Mouse (Mus musculus) ES-E14 (cell line): ENCODE data around the gene Bola1. TPM values are rescaled to one million over a fixed set of nuclear protein-coding genes. Genes with fewer than 3 reads are reported as not detected.

Experiments
- DNase-seq: peaks from one replicate; pipeline ENCODE4 v3.0.0-alpha.2; 2013; ENCODE audit warnings: low read depth, low spot score
- H3K27ac ChIP-seq: 2 replicates; pipeline ENCODE4 v1.5.1; 2012; ENCODE audit warnings: low read depth, mild to moderate bottlenecking, low read length, moderate library complexity, mixed read lengths; ENCODE audit not compliant: poor library complexity, insufficient read depth, severe bottlenecking
- H3K36me3 ChIP-seq: 2 replicates; pipeline ENCODE4 v1.6.1; 2012; ENCODE audit warnings: mild to moderate bottlenecking, low read length, moderate library complexity, mixed read lengths; ENCODE audit not compliant: control insufficient read depth, poor library complexity, insufficient read depth, severe bottlenecking
- H3K4me1 ChIP-seq, 2 experiments: fragments of 150-350 bp in 1 of 2; sonication (generic) in 1 of 2; 2 replicates each; pipeline ENCODE4 v1.6.1; 2012; ENCODE audit warnings: low read length in 2 of 2, mild to moderate bottlenecking in 1 of 2, mixed read lengths in 1 of 2; ENCODE audit not compliant: control insufficient read depth in 2 of 2, insufficient read depth in 2 of 2, poor library complexity in 1 of 2
- H3K4me3 ChIP-seq, 2 experiments: fragments of 150-350 bp in 1 of 2; sonication (generic) in 1 of 2; 2 replicates each; pipeline ENCODE4 v1.5.1; 2012; ENCODE audit warnings: low read length in 2 of 2, low read depth in 1 of 2, mild to moderate bottlenecking in 1 of 2, mixed read lengths in 1 of 2; ENCODE audit not compliant: insufficient read depth in 1 of 2, poor library complexity in 1 of 2, severe bottlenecking in 1 of 2
- H3K9ac ChIP-seq: 2 replicates; pipeline ENCODE4 v1.6.1; 2012; ENCODE audit warnings: low read depth, mild to moderate bottlenecking, low read length, mixed read lengths; ENCODE audit not compliant: poor library complexity, insufficient read depth, severe bottlenecking
- H3K9me3 ChIP-seq: fragments of 150-350 bp; sonication (generic); 2 replicates; pipeline ENCODE4 v1.6.1; 2012; ENCODE audit warnings: low read depth, mild to moderate bottlenecking, low read length; ENCODE audit not compliant: control insufficient read depth, insufficient read depth
- CHD2 ChIP-seq: IDR thresholded peaks from 2 replicates; pipeline ENCODE4 v1.6.1; 2014; ENCODE audit warnings: mild to moderate bottlenecking, low read depth, low read length, inconsistent platforms
- HCFC1 ChIP-seq: IDR thresholded peaks from 2 replicates; pipeline ENCODE4 v1.6.1; 2012; ENCODE audit warnings: low read length, inconsistent platforms, borderline replicate concordance; ENCODE audit not compliant: insufficient read depth
- MAFK ChIP-seq: IDR thresholded peaks from 2 replicates; pipeline ENCODE4 v1.6.1; 2014; ENCODE audit warnings: mild to moderate bottlenecking, low read depth, low read length, inconsistent platforms; ENCODE audit not compliant: insufficient read depth
- ZC3H11A ChIP-seq: IDR thresholded peaks from 2 replicates; pipeline ENCODE4 v1.6.1; 2012; ENCODE audit warnings: low read depth, mild to moderate bottlenecking, inconsistent platforms, low read length, borderline replicate concordance
- ZNF384 ChIP-seq: IDR thresholded peaks from 2 replicates; pipeline ENCODE4 v1.6.1; 2012; ENCODE audit warnings: low read depth, low read length, inconsistent platforms
- in situ Hi-C, 2 experiments: fragments of 600-800 bp; cut with MboI; formaldehyde crosslinking; loops; one replicate each; pipeline ENCODE4 v1.15.1; 2025; ENCODE audit warnings: low sequenced_read_pairs in 2 of 2, inconsistent platforms in 1 of 2; ENCODE audit not compliant: unreplicated experiment in 2 of 2
- total RNA-seq: library from RNA; depleted of rRNA; stranded (reverse); fragments of 300-350 nt; gene quantifications from 2 replicates; pipeline ENCODE4 v1.2.3, GENCODE M21; 2012

Gene Bola1
- total RNA-seq, 1 experiment: 76.4 TPM

DNA sequence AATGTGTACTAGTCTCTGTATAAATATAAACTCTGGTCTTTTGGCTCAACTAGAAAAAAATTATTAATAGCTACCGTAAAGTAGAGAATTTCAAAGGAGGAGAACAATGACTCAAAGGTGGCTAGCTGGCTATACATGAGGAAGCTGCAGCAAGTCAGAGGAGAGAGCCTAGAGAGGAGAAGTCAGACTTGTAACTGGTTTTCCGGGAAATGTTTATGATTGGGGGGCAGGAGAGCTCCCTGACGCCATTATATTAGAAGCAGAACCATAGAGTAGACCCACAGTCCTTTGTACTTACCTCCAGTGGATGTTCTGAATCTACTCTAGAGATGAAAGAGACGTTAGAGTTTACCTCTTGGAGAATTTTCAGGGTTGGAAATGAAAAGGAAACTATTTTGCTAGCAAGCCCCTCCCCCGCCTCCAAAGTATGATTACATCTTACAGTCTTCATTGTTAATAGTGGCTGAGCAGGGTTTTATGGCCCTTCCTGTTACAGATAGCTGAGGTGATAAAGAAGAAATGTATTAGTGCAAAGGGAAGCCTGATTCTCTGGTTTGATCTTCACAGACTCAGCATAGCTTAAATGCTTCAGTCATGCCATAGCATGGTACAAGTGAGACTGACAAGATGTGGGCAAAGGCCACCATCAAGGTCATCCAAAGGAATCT lies 36.6 kb upstream of the Bola1 start:
- in situ Hi-C loops: no loop called here
- H3K9me3 ChIP-seq: no peaks in the 10 kb centered on the region
- H3K27ac ChIP-seq: no peak overlapping the region
- H3K36me3 ChIP-seq: no peaks in the 10 kb centered on the region
- no peak overlapping the region for H3K4me3 ChIP-seq
- DNase-seq: no peak
- H3K4me1 ChIP-seq: peaks cover 2 to 3% of the 10 kb centered on the region in 2 experiments; a peak in 1 of 4 replicates
- no peak overlapping the region for H3K9ac ChIP-seq
- no peak for TF ChIP-seq ZC3H11A
- TF ChIP-seq MAFK: no peak
- TF ChIP-seq CHD2: no peak
- no peak for TF ChIP-seq ZNF384
- TF ChIP-seq HCFC1: no peak

DNA sequence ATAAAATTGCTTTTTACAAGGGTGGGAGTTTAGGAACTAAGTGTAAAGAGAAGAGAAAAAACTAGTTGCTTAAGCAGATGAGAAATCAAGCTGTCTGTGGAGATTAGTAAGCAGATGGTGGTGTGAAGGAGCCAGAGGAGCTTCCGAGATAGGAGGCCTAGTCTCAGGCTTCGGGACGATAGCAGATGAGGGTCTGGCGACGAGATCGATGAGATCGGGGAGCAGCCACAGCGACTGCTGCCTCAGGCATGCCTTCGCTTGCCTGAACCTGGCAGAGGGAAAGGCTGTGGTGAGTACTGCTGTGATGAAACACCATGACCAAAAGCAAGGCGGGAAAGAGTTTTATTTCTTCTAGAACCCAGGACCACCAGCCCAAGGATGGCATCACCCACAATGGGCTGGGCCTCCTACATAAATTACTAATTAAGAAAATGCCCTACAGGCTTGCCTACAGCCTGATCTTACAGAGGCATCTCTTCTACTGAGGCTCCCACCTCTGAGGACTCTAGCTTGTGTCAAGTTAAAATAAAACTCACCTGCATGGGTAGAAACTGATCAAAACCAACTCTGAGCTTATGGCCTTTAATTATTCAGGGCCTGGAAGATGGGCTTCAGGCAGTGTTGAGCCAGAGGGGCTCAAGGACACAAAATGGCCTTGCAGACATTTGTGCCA lies 35.3 kb upstream of the Bola1 start:
- TF ChIP-seq CHD2 (no peak), HCFC1 (peak; percentile 68; the same call in 1 of the 2 replicates)
- no peak overlapping the region for H3K27ac ChIP-seq
- H3K36me3 ChIP-seq: no peaks in the 10 kb centered on the region
- no peaks in the 10 kb centered on the region for H3K9me3 ChIP-seq
- in situ Hi-C loops: no loop called here
- peaks cover 2 to 3% of the 10 kb centered on the region in 2 experiments; a peak in 1 of 4 replicates for H3K4me1 ChIP-seq
- peak overlapping the region; percentile 66 for H3K9ac ChIP-seq
- no peak for DNase-seq
- H3K4me3 ChIP-seq: peak overlapping the region; percentile 49 to 54

DNA sequence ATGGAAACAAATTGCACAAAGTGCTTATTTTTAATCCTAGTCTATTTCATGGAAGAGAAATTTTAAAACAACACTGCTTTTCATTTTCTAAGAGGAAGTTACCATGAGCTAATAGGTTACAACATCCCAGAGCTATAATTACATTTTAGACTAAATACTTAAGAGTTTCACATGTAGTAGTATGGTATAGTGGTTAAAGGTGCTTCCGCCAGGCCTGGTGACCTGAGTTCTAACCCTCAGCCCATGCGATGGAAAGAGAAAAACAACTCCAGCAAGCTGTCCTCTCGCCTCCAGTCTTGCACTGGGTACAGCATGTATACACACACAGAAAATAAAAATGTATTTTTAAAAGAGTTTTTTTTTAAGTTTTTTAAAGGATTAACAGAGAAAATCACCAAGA lies 32.3 kb upstream of the Bola1 start:
- no peaks in the 10 kb centered on the region for H3K36me3 ChIP-seq
- TF ChIP-seq MAFK (no peak), CHD2 (no peak)
- in situ Hi-C loops: no loop called here

DNA sequence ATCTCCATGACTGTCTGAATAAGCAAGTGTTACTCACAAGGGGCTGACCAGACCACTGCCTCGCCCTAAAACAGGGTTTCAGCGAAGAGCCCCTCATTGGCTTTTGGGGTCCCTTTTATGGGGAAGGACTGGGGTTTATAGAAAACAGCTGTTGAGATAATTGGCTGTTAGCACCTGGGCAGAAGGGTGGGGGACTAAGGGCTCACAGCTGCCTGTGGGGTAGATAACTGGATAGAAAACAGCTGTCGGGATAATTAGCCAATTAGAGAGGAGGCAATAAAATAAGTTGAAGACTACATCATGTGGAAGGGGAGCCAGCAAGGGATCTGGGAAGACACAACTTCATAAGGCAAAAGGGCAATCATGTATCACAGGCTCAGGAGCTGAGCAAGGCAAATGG lies 31.4 kb upstream of the Bola1 start:
- no peak for DNase-seq
- Histone ChIP-seq H3K4me1 (peaks cover 2 to 3% of the 10 kb centered on the region in 2 experiments; a peak in 1 of 4 replicates), H3K9ac (no peak overlapping the region), H3K4me3 (no peak overlapping the region), H3K9me3 (no peaks in the 10 kb centered on the region), H3K36me3 (no peaks in the 10 kb centered on the region), H3K27ac (no peak overlapping the region)
- TF ChIP-seq ZNF384 (no peak), ZC3H11A (no peak), MAFK (no peak), HCFC1 (no peak), CHD2 (no peak)
- in situ Hi-C loops: no loop called here

More for the DNA sequence above, 32.3 kb upstream of the Bola1 start:
- Histone ChIP-seq H3K9ac (no peak overlapping the region), H3K4me3 (no peak overlapping the region), H3K9me3 (no peaks in the 10 kb centered on the region), H3K27ac (no peak overlapping the region), H3K4me1 (peaks cover 2 to 3% of the 10 kb centered on the region in 2 experiments; a peak in 1 of 4 replicates)
- no peak for DNase-seq

DNA sequence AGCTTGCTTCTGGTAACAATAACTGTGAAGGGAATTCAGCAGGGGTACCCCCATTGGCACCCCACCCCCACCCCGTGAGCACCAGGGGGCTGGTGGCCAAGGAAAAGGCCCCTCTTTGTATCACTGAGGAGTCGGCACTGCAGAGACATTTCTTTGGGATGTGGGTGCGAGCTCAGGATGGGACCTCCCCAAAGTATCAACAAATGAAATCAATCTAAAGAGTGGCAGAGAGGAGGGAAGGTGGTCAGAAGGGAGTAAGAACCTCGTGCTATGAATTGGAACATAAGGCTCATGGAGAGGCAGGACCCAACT lies 29.5 kb upstream of the Bola1 start:
- in situ Hi-C loops: no loop called here
- H3K4me3 ChIP-seq: peak overlapping the region; percentile 29 to 57; a peak in 2 of 4 replicates
- no peak for DNase-seq
- no peaks in the 10 kb centered on the region for H3K9me3 ChIP-seq
- H3K27ac ChIP-seq: no peak overlapping the region
- TF ChIP-seq CHD2: no peak
- no peak for TF ChIP-seq ZNF384
- TF ChIP-seq MAFK: no peak
- TF ChIP-seq ZC3H11A: no peak
- no peak for TF ChIP-seq HCFC1
- peaks cover 2 to 4% of the 10 kb centered on the region in 2 experiments; a peak in 2 of 4 replicates for H3K4me1 ChIP-seq
- H3K9ac ChIP-seq: peak overlapping the region; percentile 13; the same call in 1 of the 2 replicates
- no peaks in the 10 kb centered on the region for H3K36me3 ChIP-seq
